Mouse (Mus musculus): Measurements from ENCODE around the gene Zfyve27.
A peak's percentile ranks its signal among the peaks of the same experiment; 100 is the strongest.

DNA sequence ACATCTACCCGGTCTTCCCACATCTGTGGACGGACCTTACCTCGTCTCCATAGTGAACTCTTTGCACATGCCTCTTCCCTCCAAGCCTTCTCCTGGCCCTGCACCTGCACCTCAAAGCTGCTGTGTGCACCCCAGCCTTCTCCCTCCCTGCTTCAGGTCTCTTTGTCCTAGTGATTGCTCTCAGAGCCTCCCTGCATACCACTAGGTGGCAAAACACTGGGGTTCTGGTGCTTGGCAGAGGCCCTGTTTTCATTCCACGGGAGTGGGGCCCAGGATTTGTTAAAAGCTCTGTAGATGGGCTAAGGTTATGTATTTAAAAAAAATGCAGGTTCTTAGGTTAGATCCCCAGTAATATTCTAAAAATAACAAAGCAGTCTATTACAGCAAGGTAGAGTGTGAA is 33.3 kb downstream of the Zfyve27 start:
- TF ChIP-seq CTCF (IDR thresholded peaks at IDR 0.05) (peak; percentile 38), EP300 (IDR thresholded peaks at IDR 0.05) (no peak)
